Mouse (Mus musculus): ENCODE results near the gene Selenoh. TPM values are rescaled to one million over a fixed set of nuclear protein-coding genes. Genes with fewer than 3 reads are reported as not detected.

Gene Selenoh
- polyA plus RNA-seq, 1 experiment: 130 TPM

- TF ChIP-seq FLI1 (IDR thresholded peaks at IDR 0.05; ENCODE audit: low read length) (no peak), GATA1 (IDR thresholded peaks at IDR 0.05; ENCODE audit: borderline replicate concordance, low read length) (no peak)
- Histone ChIP-seq H3K27me3 (replicated peaks) (no peaks in the 10 kb centered on the region), H3K4me1 (peaks cover 93% of the 10 kb centered on the region), H3K36me3 (replicated peaks; ENCODE audit: low read length) (peaks cover 19% of the 10 kb centered on the region), H3K9me3 (no peaks in the 10 kb centered on the region), H3K4me3 (replicated peaks) (peak overlapping the region; percentile 69)
Measured at GRCm38 (mm10) chr2:84635611-84636010, 35.0 kb downstream of the Selenoh start.

- Histone ChIP-seq H3K27me3 (replicated peaks) (no peaks in the 10 kb centered on the region), H3K4me3 (replicated peaks) (peak overlapping the region; percentile 62), H3K4me1 (peaks cover 88% of the 10 kb centered on the region), H3K36me3 (replicated peaks; ENCODE audit: low read length) (peaks cover 20% of the 10 kb centered on the region), H3K9me3 (no peaks in the 10 kb centered on the region)
- no peak for TF ChIP-seq FLI1 (IDR thresholded peaks at IDR 0.05; ENCODE audit: low read length)
- TF ChIP-seq GATA1 (IDR thresholded peaks at IDR 0.05; ENCODE audit: borderline replicate concordance, low read length): no peak
Measured at GRCm38 (mm10) chr2:84634934-84635482, 35.6 kb downstream of the Selenoh start.

GRCm38 (mm10) chr2:84634006-84634405 lies 36.6 kb downstream of the Selenoh start:
- peaks cover 24% of the 10 kb centered on the region for H3K36me3 ChIP-seq (replicated peaks; ENCODE audit: low read length)
- H3K27me3 ChIP-seq (replicated peaks): no peaks in the 10 kb centered on the region
- peaks cover 82% of the 10 kb centered on the region for H3K4me1 ChIP-seq
- TF ChIP-seq FLI1 (IDR thresholded peaks at IDR 0.05; ENCODE audit: low read length) (no peak), GATA1 (IDR thresholded peaks at IDR 0.05; ENCODE audit: borderline replicate concordance, low read length) (no peak)
- H3K4me3 ChIP-seq (replicated peaks): peak overlapping the region; percentile 6
- no peaks in the 10 kb centered on the region for H3K9me3 ChIP-seq

- H3K36me3 ChIP-seq (replicated peaks; ENCODE audit: low read length): peaks cover 30% of the 10 kb centered on the region
- no peak for TF ChIP-seq FLI1 (IDR thresholded peaks at IDR 0.05; ENCODE audit: low read length)
- TF ChIP-seq GATA1 (IDR thresholded peaks at IDR 0.05; ENCODE audit: borderline replicate concordance, low read length): no peak
- no peaks in the 10 kb centered on the region for H3K9me3 ChIP-seq
- peak overlapping the region; percentile 74 for H3K4me3 ChIP-seq (replicated peaks)
- H3K4me1 ChIP-seq: peaks cover 80% of the 10 kb centered on the region
- no peaks in the 10 kb centered on the region for H3K27me3 ChIP-seq (replicated peaks)
Measured at GRCm38 (mm10) chr2:84632999-84633398, 37.6 kb downstream of the Selenoh start.

GRCm38 (mm10) chr2:84632001-84632400 lies 38.6 kb downstream of the Selenoh start:
- TF ChIP-seq GATA1 (IDR thresholded peaks at IDR 0.05; ENCODE audit: borderline replicate concordance, low read length) (no peak), FLI1 (IDR thresholded peaks at IDR 0.05; ENCODE audit: low read length) (no peak)
- H3K4me3 ChIP-seq (replicated peaks): no peak overlapping the region
- peaks cover 33% of the 10 kb centered on the region for H3K36me3 ChIP-seq (replicated peaks; ENCODE audit: low read length)
- H3K27me3 ChIP-seq (replicated peaks): no peaks in the 10 kb centered on the region
- no peaks in the 10 kb centered on the region for H3K9me3 ChIP-seq
- peaks cover 78% of the 10 kb centered on the region for H3K4me1 ChIP-seq

- TF ChIP-seq GATA1 (IDR thresholded peaks at IDR 0.05; ENCODE audit: borderline replicate concordance, low read length): no peak
- no peak for TF ChIP-seq FLI1 (IDR thresholded peaks at IDR 0.05; ENCODE audit: low read length)
- H3K4me1 ChIP-seq: peaks cover 76% of the 10 kb centered on the region
Measured at GRCm38 (mm10) chr2:84627036-84627435, 43.5 kb downstream of the Selenoh start.

GRCm38 (mm10) chr2:84626366-84626975 lies 44.1 kb downstream of the Selenoh start:
- TF ChIP-seq FLI1 (IDR thresholded peaks at IDR 0.05; ENCODE audit: low read length) (no peak), GATA1 (IDR thresholded peaks at IDR 0.05; ENCODE audit: borderline replicate concordance, low read length) (no peak)
- peaks cover 55% of the 10 kb centered on the region for H3K36me3 ChIP-seq (replicated peaks; ENCODE audit: low read length)
- H3K4me1 ChIP-seq: peaks cover 71% of the 10 kb centered on the region
- no peak overlapping the region for H3K4me3 ChIP-seq (replicated peaks)
- H3K9me3 ChIP-seq: no peaks in the 10 kb centered on the region
- no peaks in the 10 kb centered on the region for H3K27me3 ChIP-seq (replicated peaks)

More at GRCm38 (mm10) chr2:84627036-84627435, 43.5 kb downstream of the Selenoh start:
- no peaks in the 10 kb centered on the region for H3K9me3 ChIP-seq
- H3K36me3 ChIP-seq (replicated peaks; ENCODE audit: low read length): peaks cover 55% of the 10 kb centered on the region
- no peaks in the 10 kb centered on the region for H3K27me3 ChIP-seq (replicated peaks)
- H3K4me3 ChIP-seq (replicated peaks): no peak overlapping the region

GRCm38 (mm10) chr2:84624201-84624600 lies 46.4 kb downstream of the Selenoh start:
- peaks cover 80% of the 10 kb centered on the region for H3K4me1 ChIP-seq
- H3K36me3 ChIP-seq (replicated peaks; ENCODE audit: low read length): peaks cover 66% of the 10 kb centered on the region
- H3K27me3 ChIP-seq (replicated peaks): no peaks in the 10 kb centered on the region
- peak overlapping the region; percentile 71 for H3K4me3 ChIP-seq (replicated peaks)
- no peaks in the 10 kb centered on the region for H3K9me3 ChIP-seq
- TF ChIP-seq FLI1 (IDR thresholded peaks at IDR 0.05; ENCODE audit: low read length) (no peak), GATA1 (IDR thresholded peaks at IDR 0.05; ENCODE audit: borderline replicate concordance, low read length) (no peak)

- no peaks in the 10 kb centered on the region for H3K9me3 ChIP-seq
- H3K27me3 ChIP-seq (replicated peaks): no peaks in the 10 kb centered on the region
- TF ChIP-seq GATA1 (IDR thresholded peaks at IDR 0.05; ENCODE audit: borderline replicate concordance, low read length) (no peak), FLI1 (IDR thresholded peaks at IDR 0.05; ENCODE audit: low read length) (no peak)
- H3K36me3 ChIP-seq (replicated peaks; ENCODE audit: low read length): peaks cover 69% of the 10 kb centered on the region
- no peak overlapping the region for H3K4me3 ChIP-seq (replicated peaks)
- H3K4me1 ChIP-seq: peaks cover 80% of the 10 kb centered on the region
Measured at GRCm38 (mm10) chr2:84623428-84624119, 47.0 kb downstream of the Selenoh start.

- Histone ChIP-seq H3K27me3 (replicated peaks) (no peaks in the 10 kb centered on the region), H3K36me3 (replicated peaks; ENCODE audit: low read length) (peaks cover 71% of the 10 kb centered on the region)
- no peak for TF ChIP-seq GATA1 (IDR thresholded peaks at IDR 0.05; ENCODE audit: borderline replicate concordance, low read length)
- TF ChIP-seq FLI1 (IDR thresholded peaks at IDR 0.05; ENCODE audit: low read length): no peak
Measured at GRCm38 (mm10) chr2:84622668-84623067, 47.9 kb downstream of the Selenoh start.

More at GRCm38 (mm10) chr2:84622668-84623067, 47.9 kb downstream of the Selenoh start:
- H3K4me1 ChIP-seq: peaks cover 81% of the 10 kb centered on the region
- H3K4me3 ChIP-seq (replicated peaks): no peak overlapping the region
- H3K9me3 ChIP-seq: no peaks in the 10 kb centered on the region
